Mouse (Mus musculus) hindbrain, embryonic 12.5 days (tissue): ENCODE results near the gene Tdrd9. TPM values are rescaled to one million over a fixed set of nuclear protein-coding genes. Genes with fewer than 3 reads are reported as not detected.

Source experiments
- ATAC-seq: fragments of 200-750 bp; cut with Nextera tagmentation; 2 replicates; pipeline ENCODE4 v1.8.0; 2017; ENCODE audit warnings: moderate TSS enrichment; ENCODE audit not compliant: low FRiP score
- H3K27ac ChIP-seq: fragments of 300-500 bp; sonication (generic); 2 replicates; pipeline ENCODE4 v1.5.1; 2016; ENCODE audit warnings: mild to moderate bottlenecking
- H3K27me3 ChIP-seq: fragments of 300-500 bp; sonication (generic); 2 replicates; pipeline ENCODE4 v1.6.1; 2016; ENCODE audit warnings: mild to moderate bottlenecking
- H3K36me3 ChIP-seq: fragments of 300-500 bp; sonication (generic); 2 replicates; pipeline ENCODE4 v1.6.1; 2016; ENCODE audit warnings: mild to moderate bottlenecking
- H3K4me1 ChIP-seq: fragments of 300-500 bp; sonication (generic); 2 replicates; pipeline ENCODE4 v1.6.1; 2016
- H3K4me2 ChIP-seq: fragments of 300-500 bp; sonication (generic); replicated peaks from 2 replicates; pipeline ENCODE4 v1.6.1; 2016; ENCODE audit warnings: mild to moderate bottlenecking
- H3K4me3 ChIP-seq: fragments of 300-500 bp; sonication (generic); 2 replicates; pipeline ENCODE4 v1.5.1; 2016; ENCODE audit warnings: mild to moderate bottlenecking
- H3K9ac ChIP-seq: fragments of 300-500 bp; sonication (generic); 2 replicates; pipeline ENCODE4 v1.6.1; 2016; ENCODE audit warnings: mild to moderate bottlenecking, moderate library complexity
- H3K9me3 ChIP-seq: fragments of 300-500 bp; sonication (generic); replicated peaks from 2 replicates; pipeline ENCODE4 v1.6.1; 2016; ENCODE audit warnings: mild to moderate bottlenecking
- WGBS: fragments of 180-500 bp; shearing (Covaris S2); methylation state at CpG from one replicate; pipeline ENCODE4 v1.1.7; 2016; 5-methylcytosine and 5-hydroxymethylcytosine counted together
- polyA plus RNA-seq: library from polyadenylated mRNA; unstranded; fragments of >200 nt; fragmentation: Nextera tagmentation; extraction: Ambion mirVana; gene quantifications from 2 replicates; pipeline ENCODE4 v1.2.1, GENCODE M21; 2016

Tdrd9 gene
- polyA plus RNA-seq, 1 experiment from 2014 or later: 0.63 TPM

DNA sequence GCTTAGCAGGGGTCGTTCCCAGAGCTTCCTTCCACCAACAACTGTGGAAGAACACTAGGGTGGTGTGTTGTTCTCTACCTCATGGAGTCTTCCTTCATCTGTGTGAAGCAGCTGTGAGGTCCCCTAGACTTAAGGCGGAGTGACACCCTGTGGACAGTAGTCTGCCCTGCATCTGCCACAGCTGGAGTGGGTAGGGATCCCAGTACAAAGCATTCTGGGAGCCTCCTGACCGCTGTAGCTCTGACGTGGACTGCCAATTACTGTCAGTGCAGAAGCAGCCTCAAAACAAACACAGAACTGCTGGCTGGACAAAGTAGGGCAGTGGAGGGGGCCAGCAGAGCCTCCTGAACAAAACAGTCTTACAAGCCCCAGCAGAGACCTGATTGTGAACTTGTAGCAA is 129.7 kb downstream of the Tdrd9 start:
- Histone ChIP-seq H3K9ac (no peak overlapping the region), H3K27ac (no peak overlapping the region), H3K4me3 (no peak overlapping the region), H3K36me3 (no peaks in the 10 kb centered on the region), H3K4me2 (no peak overlapping the region), H3K27me3 (0 out of 2 replicates have a peak, but pooled peaks cover 9% of the 10 kb centered on the region), H3K9me3 (no peaks in the 10 kb centered on the region), H3K4me1 (no peaks in the 10 kb centered on the region; the same call in 1 of the 2 replicates)
- 62% methylated on average over 4 of the region's 4 CpGs for WGBS
- ATAC-seq: no peak

DNA sequence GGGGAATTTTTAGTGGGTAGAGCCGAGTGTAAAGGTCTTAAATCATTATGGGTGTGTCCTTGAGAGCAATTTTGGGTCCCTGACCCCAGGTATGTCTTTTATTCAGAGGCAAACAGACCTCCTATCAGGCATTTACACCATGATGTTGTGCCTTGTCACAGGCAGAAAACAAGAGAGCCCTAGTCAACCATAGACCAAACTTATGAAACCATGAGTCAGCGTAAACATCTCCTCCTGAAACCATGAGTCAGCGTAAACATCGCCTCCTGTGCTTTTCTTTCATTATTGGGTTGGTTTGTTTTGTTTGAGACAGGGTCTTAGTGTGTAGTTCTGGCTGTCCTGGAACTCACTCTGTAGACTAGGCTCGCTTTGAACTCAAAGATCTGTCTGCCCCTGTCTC is 131.8 kb downstream of the Tdrd9 start:
- Histone ChIP-seq H3K36me3 (no peaks in the 10 kb centered on the region), H3K27me3 (peaks cover 29% of the 10 kb centered on the region), H3K9me3 (no peaks in the 10 kb centered on the region), H3K4me2 (no peak overlapping the region), H3K27ac (no peak overlapping the region), H3K4me3 (no peak overlapping the region), H3K4me1 (peaks cover 5% of the 10 kb centered on the region), H3K9ac (no peak overlapping the region)
- ATAC-seq: no peak
- WGBS: 90% methylated on average over 5 of the region's 5 CpGs

DNA sequence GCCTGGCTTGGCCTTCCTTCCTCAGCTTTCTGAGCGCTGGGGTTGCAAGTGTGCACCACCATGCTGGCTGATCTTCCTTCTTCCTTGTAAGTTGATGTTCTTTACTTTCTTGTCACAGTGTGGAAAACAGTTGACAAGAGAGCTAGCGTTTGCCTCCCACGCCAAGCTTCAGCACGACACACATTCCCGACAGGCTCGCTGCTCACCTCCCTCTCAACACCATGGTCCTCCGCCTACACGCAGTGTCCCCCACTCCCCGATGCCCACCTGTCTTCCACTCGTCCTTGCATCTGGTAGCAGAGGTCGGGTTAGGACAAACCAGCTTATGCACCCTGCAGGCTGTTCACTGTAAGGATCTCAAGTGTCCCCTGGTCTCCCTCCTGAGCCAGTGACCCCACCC is 133.5 kb downstream of the Tdrd9 start:
- Histone ChIP-seq H3K9ac (no peak overlapping the region), H3K4me3 (no peak overlapping the region), H3K9me3 (no peaks in the 10 kb centered on the region), H3K4me2 (no peak overlapping the region), H3K27ac (no peak overlapping the region), H3K4me1 (peaks cover 5% of the 10 kb centered on the region), H3K27me3 (peaks cover 29% of the 10 kb centered on the region), H3K36me3 (no peaks in the 10 kb centered on the region)
- 89% methylated on average over 11 of the region's 11 CpGs for WGBS
- no peak for ATAC-seq

DNA sequence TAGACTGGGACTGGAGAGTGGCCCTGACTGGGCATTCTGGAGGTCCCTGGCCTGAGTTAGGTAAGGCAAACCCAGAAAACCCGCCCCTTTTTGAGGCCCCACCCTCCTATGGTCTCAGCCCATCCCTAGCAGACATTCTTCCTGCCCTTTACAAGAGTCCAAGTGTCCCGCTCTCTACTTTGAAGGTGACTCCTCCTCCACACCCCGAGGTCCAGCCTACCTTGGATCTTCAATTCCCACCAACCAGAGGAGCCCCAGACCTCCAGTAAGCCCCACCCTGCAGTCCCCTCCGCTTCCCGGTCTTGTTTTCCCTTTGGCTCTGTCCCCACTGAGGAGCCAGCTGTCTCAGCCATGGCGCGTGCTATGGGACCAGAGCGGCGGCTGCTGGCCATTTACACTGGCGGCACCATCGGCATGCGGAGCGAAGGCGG is 135.2 kb downstream of the Tdrd9 start, which contains the start of gene Aspg:
Gene Aspg (plus strand): TSS at position 139 of the 431 bp plus-strand sequence.
- no peak within 1 kb of the TSS for H3K9ac ChIP-seq
- H3K4me1 ChIP-seq: peaks cover 5% of the 10 kb centered on the region
- peaks cover 30% of the 10 kb centered on the region for H3K27me3 ChIP-seq
- 2% methylated on average over 14 of the region's 14 CpGs for WGBS
- no peak within 1 kb of the TSS for H3K27ac ChIP-seq
- H3K4me3 ChIP-seq: no peak within 1 kb of the TSS
- no peaks in the 10 kb centered on the region for H3K36me3 ChIP-seq
- ATAC-seq: no peak
- no peaks in the 10 kb centered on the region for H3K9me3 ChIP-seq
- H3K4me2 ChIP-seq: peak within 1 kb of the TSS; percentile 32

DNA sequence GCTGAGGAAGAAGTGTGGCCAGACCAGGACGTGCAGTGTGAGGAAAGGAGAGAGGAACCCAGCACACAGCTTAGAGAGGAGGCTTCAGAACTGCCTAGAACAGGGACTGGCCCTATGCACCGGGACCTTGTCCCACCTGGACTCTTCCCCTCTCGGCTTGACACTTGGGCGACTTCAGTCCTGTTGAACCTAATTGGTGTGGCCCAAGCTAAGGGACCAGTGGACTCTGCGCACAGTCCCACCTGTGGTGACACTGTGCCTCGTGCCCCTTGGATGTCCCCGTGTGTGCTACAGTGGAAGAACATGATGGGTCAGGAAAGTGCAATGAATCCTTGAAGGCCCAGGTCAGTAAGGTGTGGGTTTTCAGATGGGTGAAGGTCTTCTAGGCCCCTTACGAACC is 136.3 kb downstream of the Tdrd9 start:
- Histone ChIP-seq H3K9ac (no peak overlapping the region), H3K36me3 (no peaks in the 10 kb centered on the region), H3K4me3 (no peak overlapping the region), H3K9me3 (no peaks in the 10 kb centered on the region), H3K4me1 (peaks cover 7% of the 10 kb centered on the region), H3K27me3 (peaks cover 41% of the 10 kb centered on the region), H3K27ac (no peak overlapping the region), H3K4me2 (no peak overlapping the region)
- WGBS: 90% methylated on average over 8 of the region's 8 CpGs
- no peak for ATAC-seq

DNA sequence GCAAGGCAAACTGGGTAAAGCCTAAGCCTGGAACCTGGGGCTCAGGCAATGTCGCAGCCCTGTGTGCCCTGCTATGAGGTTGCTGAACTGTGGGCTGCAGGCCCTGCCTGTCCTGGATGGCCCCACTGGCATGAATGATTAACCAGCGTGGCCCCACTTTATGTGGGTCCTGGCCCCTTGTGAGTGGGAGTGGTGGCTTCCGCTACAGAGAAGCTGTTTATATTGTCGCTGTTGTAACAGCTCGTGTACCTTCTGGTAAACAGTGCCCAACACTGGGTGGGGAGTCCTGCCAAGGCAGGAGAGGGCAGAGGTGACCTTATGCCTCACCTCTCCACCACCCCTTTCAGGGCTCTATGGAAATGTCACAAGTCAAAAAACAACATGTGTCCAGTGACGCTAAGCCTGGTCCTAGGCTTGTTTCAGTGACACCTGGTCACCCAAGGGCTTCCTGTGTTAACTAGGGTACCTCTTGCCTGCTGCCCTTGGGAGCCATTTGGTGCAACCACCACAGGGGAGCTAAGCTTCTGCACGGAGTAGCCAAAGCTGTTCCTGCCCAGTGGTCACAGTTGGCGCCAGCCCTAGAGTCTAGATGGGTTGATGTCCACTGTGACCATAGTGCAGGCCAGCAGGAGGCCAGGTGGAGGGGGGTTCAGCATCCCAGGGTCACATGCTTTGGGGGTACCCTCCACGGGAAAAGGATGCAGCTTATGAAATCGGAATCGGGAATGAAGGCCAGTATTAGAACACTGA is 137.5 kb downstream of the Tdrd9 start:
- Histone ChIP-seq H3K4me1 (peaks cover 10% of the 10 kb centered on the region), H3K4me2 (no peak overlapping the region), H3K36me3 (no peaks in the 10 kb centered on the region), H3K27ac (no peak overlapping the region), H3K9ac (no peak overlapping the region), H3K27me3 (peaks cover 49% of the 10 kb centered on the region), H3K4me3 (no peak overlapping the region), H3K9me3 (no peaks in the 10 kb centered on the region)
- ATAC-seq: no peak
- 85% methylated on average over 11 of the region's 11 CpGs for WGBS

DNA sequence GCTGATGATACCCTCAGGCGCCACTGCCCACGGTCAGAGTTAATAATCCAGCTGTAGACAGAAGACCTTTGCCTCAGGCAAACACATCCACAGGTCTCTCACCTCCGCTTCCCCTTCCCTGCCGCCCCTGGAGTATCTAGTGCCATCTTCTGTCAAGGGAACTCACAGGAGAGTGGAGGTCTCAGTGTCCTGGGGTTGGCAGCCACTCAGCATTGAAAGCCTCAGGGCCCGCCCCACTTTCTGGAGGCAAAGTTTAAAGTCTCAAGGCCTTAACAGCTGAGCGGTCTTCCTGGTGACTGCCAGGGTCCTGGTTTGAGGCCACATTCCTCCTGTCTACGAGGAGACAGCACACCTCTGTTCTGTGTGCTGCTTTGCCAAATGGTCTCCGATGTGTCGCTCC is 138.3 kb downstream of the Tdrd9 start:
- Histone ChIP-seq H3K4me1 (peaks cover 10% of the 10 kb centered on the region), H3K4me2 (no peak overlapping the region), H3K36me3 (no peaks in the 10 kb centered on the region), H3K9me3 (no peaks in the 10 kb centered on the region), H3K4me3 (no peak overlapping the region), H3K27me3 (peaks cover 55% of the 10 kb centered on the region), H3K27ac (no peak overlapping the region), H3K9ac (no peak overlapping the region)
- no peak for ATAC-seq
- 81% methylated on average over 9 of the region's 9 CpGs for WGBS

DNA sequence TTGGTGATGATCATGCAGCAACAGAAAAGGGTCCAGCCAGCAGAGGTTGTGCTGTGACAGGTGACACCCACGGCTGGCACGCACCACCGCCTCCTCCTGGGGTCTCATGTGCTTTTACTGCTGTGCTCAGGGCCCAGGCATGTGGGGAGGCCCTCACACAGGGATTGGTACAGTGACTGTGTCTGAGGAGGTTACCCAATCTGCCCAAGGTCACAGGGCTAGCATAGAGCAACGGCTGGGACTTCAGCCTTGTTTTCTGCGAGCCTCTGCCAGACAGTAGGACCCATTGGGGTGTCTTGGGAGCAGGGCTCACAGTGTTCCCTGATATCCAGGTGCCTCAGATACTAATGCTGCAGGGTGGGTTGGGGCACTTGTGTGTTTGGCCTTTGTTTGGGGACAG is 140.0 kb downstream of the Tdrd9 start:
- H3K36me3 ChIP-seq: no peaks in the 10 kb centered on the region
- H3K4me3 ChIP-seq: no peak overlapping the region
- H3K27me3 ChIP-seq: peaks cover 52% of the 10 kb centered on the region
- H3K9me3 ChIP-seq: no peaks in the 10 kb centered on the region
- no peak overlapping the region for H3K9ac ChIP-seq
- 82% methylated on average over 5 of the region's 5 CpGs for WGBS
- H3K4me2 ChIP-seq: no peak overlapping the region
- H3K4me1 ChIP-seq: peaks cover 10% of the 10 kb centered on the region
- ATAC-seq: no peak
- no peak overlapping the region for H3K27ac ChIP-seq

DNA sequence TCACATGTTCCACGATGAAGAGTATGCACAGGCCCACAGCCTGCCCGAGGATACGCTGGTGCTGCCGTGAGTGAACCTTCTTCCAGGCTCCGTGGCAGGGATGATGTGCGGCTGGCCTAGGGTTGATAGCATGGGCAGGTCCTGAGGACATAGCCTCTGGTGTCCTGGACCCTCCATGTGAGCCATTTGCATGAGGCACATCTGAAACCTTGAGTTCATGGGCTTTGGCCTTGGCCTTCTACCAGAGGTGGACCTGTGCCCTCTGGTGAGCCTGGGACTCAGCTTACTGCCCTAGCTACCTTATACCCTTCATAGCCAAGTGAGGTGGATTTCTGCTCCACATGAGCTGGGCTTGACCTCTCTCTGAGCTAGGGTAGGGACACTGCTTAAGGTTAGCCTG is 140.9 kb downstream of the Tdrd9 start:
- Histone ChIP-seq H3K4me1 (peaks cover 5% of the 10 kb centered on the region; the same call in 1 of the 2 replicates), H3K4me2 (no peak overlapping the region), H3K9me3 (no peaks in the 10 kb centered on the region), H3K27ac (no peak overlapping the region), H3K27me3 (peaks cover 45% of the 10 kb centered on the region), H3K36me3 (no peaks in the 10 kb centered on the region), H3K9ac (no peak overlapping the region), H3K4me3 (no peak overlapping the region)
- ATAC-seq: no peak
- 88% methylated on average over 6 of the region's 6 CpGs for WGBS

DNA sequence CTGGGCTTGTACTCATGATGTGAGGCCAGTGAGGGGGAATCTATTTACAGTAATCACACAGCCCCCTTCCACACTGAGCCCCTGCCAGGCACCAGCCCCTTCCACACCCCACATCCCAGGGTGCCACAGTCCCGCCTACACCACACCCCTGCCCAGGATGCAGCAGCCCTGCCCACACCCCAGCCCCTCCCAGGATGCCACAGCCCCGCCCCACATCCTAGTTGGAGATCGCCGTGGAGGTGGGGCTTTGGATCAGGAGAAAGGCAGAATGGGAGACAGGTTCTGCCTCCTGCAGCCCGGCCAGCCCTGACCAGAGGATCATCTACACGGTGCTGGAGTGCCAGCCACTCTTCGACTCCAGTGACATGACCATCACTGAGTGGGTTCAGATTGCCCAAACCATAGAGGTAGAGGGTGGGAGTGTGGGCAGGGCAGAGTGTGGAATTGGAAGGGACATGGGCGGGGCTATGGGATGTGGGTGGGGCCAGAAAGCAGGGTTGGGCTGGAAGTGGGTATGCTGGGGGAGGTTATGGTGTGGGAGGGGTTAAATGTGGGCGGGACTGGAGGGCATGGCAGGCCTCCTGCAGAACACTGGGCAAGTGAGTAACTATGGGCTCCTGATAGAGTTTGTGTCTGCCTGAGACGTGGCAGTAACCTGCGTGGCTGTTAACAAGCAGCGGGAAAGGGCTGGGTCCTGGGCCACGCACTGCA is 141.5 kb downstream of the Tdrd9 start:
- no peak overlapping the region for H3K4me2 ChIP-seq
- no peaks in the 10 kb centered on the region for H3K36me3 ChIP-seq
- peaks cover 39% of the 10 kb centered on the region for H3K27me3 ChIP-seq
- H3K27ac ChIP-seq: no peak overlapping the region
- H3K4me1 ChIP-seq: peaks cover 5% of the 10 kb centered on the region; the same call in 1 of the 2 replicates
- H3K9me3 ChIP-seq: no peaks in the 10 kb centered on the region
- WGBS: 25% methylated on average over 13 of the region's 13 CpGs
- H3K9ac ChIP-seq: no peak overlapping the region
- H3K4me3 ChIP-seq: no peak overlapping the region
- ATAC-seq: no peak

DNA sequence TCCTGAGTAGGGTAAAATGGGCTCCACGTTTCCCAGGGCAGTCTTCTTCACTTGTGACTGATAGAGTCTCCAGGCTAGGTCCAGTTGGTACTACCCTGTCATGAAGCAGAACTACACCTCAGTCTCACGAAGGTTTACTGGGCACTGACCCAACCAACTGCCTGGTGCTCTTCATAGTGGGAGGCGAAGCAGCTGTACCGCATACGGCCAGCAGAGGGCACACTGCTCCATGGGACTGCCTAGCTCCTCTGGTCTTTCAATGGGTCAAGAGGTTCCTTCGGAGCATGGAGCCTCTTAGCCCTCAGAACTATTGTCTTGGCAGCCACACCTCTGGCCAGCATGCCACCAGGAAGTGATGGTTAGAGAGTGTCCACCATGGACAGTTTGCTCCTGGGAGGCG is 142.4 kb downstream of the Tdrd9 start:
- Histone ChIP-seq H3K9ac (no peak overlapping the region), H3K9me3 (no peaks in the 10 kb centered on the region), H3K36me3 (no peaks in the 10 kb centered on the region), H3K27me3 (peaks cover 37% of the 10 kb centered on the region), H3K4me2 (no peak overlapping the region), H3K27ac (no peak overlapping the region), H3K4me1 (peaks cover 5% of the 10 kb centered on the region; the same call in 1 of the 2 replicates), H3K4me3 (no peak overlapping the region)
- ATAC-seq: peak; percentile 30
- 13% methylated on average over 7 of the region's 7 CpGs for WGBS

DNA sequence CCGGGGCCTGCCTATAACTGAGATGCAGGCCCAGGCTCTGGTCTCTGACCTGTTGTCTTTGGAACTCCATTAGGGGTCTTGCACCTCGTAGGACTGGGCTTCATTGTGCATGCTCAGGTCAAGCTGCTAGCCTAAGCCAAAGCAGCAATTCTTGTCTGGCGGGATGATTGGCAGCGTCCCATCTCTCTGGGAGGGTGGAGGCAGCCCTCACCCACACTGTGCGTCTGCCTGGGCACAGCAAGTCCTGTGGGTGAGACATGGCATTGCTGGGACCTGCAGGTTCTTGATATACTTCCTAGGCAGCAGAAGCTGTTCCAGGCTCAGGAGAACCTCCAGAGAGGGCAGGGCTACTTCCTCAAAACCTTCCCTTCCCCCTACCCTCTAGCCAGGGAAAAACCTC is 145.6 kb downstream of the Tdrd9 start:
- no peak for ATAC-seq
- H3K36me3 ChIP-seq: no peaks in the 10 kb centered on the region
- H3K4me3 ChIP-seq: no peak overlapping the region
- H3K4me2 ChIP-seq: no peak overlapping the region
- peaks cover 31% of the 10 kb centered on the region for H3K27me3 ChIP-seq
- H3K27ac ChIP-seq: no peak overlapping the region
- no peaks in the 10 kb centered on the region for H3K9me3 ChIP-seq
- no peak overlapping the region for H3K9ac ChIP-seq
- peaks cover 8% of the 10 kb centered on the region; the same call in 1 of the 2 replicates for H3K4me1 ChIP-seq
- 86% methylated on average over 5 of the region's 5 CpGs for WGBS
